Mouse (Mus musculus): ENCODE measurements around the gene Onecut1. TPM values are rescaled to one million over a fixed set of nuclear protein-coding genes. Genes with fewer than 3 reads are reported as not detected.

Gene Onecut1
- total and polyA plus RNA-seq, 3 experiments: not detected

DNA sequence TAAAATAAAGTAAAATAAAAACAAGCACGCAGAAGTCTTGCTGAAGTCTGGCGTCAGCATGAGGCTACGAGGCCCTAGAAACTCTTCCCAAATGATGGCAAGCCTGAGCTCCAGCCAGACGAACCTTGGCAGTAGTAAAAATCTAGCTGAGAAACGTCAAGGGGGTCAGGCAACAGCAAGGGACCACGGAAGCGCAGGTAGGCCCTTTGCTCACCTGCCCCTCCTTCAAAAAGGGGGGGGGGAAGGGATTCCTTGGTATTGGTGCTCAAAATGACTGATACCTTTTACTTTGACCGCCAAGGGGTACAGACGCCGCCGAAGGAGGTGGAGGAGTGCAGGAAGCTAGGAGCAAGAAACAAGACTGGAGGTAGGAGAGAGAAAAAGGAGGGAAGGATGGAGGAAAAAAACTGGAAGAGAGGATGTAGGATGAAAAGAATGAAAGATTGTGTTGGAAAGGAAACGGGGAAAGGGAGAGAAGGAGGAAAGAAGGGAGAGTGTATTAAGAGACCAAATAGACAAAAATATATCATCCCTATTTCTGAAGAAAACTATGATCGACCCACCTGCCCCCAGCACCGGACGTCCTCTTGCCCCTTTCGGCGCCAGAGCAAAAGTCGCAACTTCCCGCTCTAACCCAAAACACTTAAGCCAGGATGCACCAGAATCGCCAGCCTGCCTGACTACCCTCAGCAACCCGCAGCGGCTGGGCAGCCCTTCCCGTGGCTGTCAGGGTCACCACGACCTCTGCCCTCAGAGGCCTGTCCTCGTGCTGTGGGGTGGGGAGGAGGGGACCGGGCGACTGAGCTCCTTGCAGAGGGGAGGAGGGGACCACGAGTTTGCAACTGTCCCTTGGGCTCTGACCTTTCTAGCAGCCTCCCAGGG lies 8.3 kb upstream of the Onecut1 start:
- H3K9ac ChIP-seq (ENCODE audit: control insufficient read depth, low read depth, low read length, poor library complexity, severe bottlenecking): no peak overlapping the region
- no peak for TF ChIP-seq KAT2A (conservative IDR thresholded peaks at IDR 0.05; ENCODE audit: low read depth, low read length)
- H3K27me3 ChIP-seq (ENCODE audit: control insufficient read depth in 1 of 2, insufficient read depth in 2 of 2, low read length in 2 of 2): no peaks in the 10 kb centered on the region
- DNase-seq (ENCODE audit: low read depth, low spot score): no peak
- no peaks in the 10 kb centered on the region for H3K9me3 ChIP-seq (replicated peaks; ENCODE audit: insufficient read depth, low read length)
- no peaks in the 10 kb centered on the region for H3K4me1 ChIP-seq (ENCODE audit: control insufficient read depth in 1 of 2, insufficient read depth in 2 of 2, low read length in 2 of 2)
- no peaks in the 10 kb centered on the region for H3K36me3 ChIP-seq (ENCODE audit: control insufficient read depth in 1 of 2, insufficient read depth in 2 of 2, low read length in 2 of 2)
- H3K79me2 ChIP-seq (ENCODE audit: control insufficient read depth, insufficient read depth, low read length, poor library complexity): no peaks in the 10 kb centered on the region
- H3K27ac ChIP-seq (ENCODE audit: control insufficient read depth, low read depth, low read length): no peak overlapping the region
- H3K4me3 ChIP-seq (ENCODE audit: control insufficient read depth in 1 of 2, insufficient read depth in 1 of 2, low read depth in 2 of 2, low read length in 2 of 2): no peak overlapping the region

DNA sequence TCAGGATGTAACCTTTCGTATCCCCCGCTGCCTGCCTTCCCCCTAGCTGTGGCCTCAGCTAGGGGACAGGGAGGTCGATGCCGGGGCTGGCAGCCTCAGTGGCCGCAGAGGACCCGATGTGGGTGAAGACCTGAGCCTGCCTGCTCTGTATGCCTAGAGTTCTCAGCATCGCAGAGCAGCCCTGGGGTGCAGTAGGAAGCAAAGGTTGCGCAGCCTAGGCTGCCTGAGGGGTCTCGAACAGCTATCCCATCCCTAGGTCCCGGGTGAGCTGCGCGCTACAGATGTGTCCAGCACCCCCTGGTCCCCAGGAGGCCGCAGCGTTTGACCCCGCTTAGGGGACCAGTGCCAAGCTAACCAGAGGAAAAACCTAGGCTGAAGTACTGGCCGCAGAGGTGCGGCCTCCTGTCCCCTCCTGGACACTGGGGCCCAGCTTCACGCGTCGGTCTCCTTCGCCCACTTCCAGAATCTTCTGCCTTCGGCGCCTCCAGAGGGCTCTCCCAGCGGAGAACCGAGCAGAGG lies 7.6 kb upstream of the Onecut1 start:
- DNase-seq (ENCODE audit: low read depth, low spot score): no peak
- H3K36me3 ChIP-seq (ENCODE audit: control insufficient read depth in 1 of 2, insufficient read depth in 2 of 2, low read length in 2 of 2): no peaks in the 10 kb centered on the region
- no peak overlapping the region for H3K4me3 ChIP-seq (ENCODE audit: control insufficient read depth in 1 of 2, insufficient read depth in 1 of 2, low read depth in 2 of 2, low read length in 2 of 2)
- no peaks in the 10 kb centered on the region for H3K9me3 ChIP-seq (replicated peaks; ENCODE audit: insufficient read depth, low read length)
- no peaks in the 10 kb centered on the region for H3K27me3 ChIP-seq (ENCODE audit: control insufficient read depth in 1 of 2, insufficient read depth in 2 of 2, low read length in 2 of 2)
- no peaks in the 10 kb centered on the region for H3K4me1 ChIP-seq (ENCODE audit: control insufficient read depth in 1 of 2, insufficient read depth in 2 of 2, low read length in 2 of 2)
- no peak overlapping the region for H3K27ac ChIP-seq (ENCODE audit: control insufficient read depth, low read depth, low read length)
- H3K9ac ChIP-seq (ENCODE audit: control insufficient read depth, low read depth, low read length, poor library complexity, severe bottlenecking): no peak overlapping the region
- TF ChIP-seq RAD21 (IDR thresholded peaks at IDR 0.05; ENCODE audit: low read depth, low read length) (no peak), ZC3H11A (IDR thresholded peaks at IDR 0.05; ENCODE audit: low read depth, low read length) (no peak), ELF1 (IDR thresholded peaks at IDR 0.05; ENCODE audit: low read depth, low read length) (no peak), E2F4 (IDR thresholded peaks at IDR 0.05; ENCODE audit: borderline replicate concordance, low read depth, low read length) (no peak), MAX (IDR thresholded peaks at IDR 0.05; ENCODE audit: low read length) (no peak), MAFK (IDR thresholded peaks at IDR 0.05; ENCODE audit: borderline replicate concordance, low read depth, low read length) (no peak), JUND (IDR thresholded peaks at IDR 0.05; ENCODE audit: low read depth, low read length) (no peak), MEF2A (IDR thresholded peaks at IDR 0.05; ENCODE audit: extremely low read depth, insufficient replicate concordance, low read depth, low read length, poor library complexity, severe bottlenecking) (no peak), EP300 (IDR thresholded peaks at IDR 0.05; ENCODE audit: low read depth in 1 of 2, low read length in 2 of 2) (no peak), NELFE (IDR thresholded peaks at IDR 0.05; ENCODE audit: low read depth, low read length) (no peak), ZMIZ1 (IDR thresholded peaks at IDR 0.05; ENCODE audit: low read depth, low read length) (no peak), GATA1 (IDR thresholded peaks at IDR 0.05; ENCODE audit: low read depth, low read length) (no peak)
- no peaks in the 10 kb centered on the region for H3K79me2 ChIP-seq (ENCODE audit: control insufficient read depth, insufficient read depth, low read length, poor library complexity)

GRCm38 (mm10) chr9:74855446-74855845 lies 6.3 kb upstream of the Onecut1 start:
- Histone ChIP-seq H3K27ac (ENCODE audit: control insufficient read depth, low read depth, low read length) (no peak overlapping the region), H3K27me3 (ENCODE audit: control insufficient read depth in 1 of 2, insufficient read depth in 2 of 2, low read length in 2 of 2) (no peaks in the 10 kb centered on the region), H3K4me3 (ENCODE audit: control insufficient read depth in 1 of 2, insufficient read depth in 1 of 2, low read depth in 2 of 2, low read length in 2 of 2) (no peak overlapping the region), H3K9me3 (replicated peaks; ENCODE audit: insufficient read depth, low read length) (no peaks in the 10 kb centered on the region), H3K36me3 (ENCODE audit: control insufficient read depth in 1 of 2, insufficient read depth in 2 of 2, low read length in 2 of 2) (no peaks in the 10 kb centered on the region), H3K4me1 (ENCODE audit: control insufficient read depth in 1 of 2, insufficient read depth in 2 of 2, low read length in 2 of 2) (no peaks in the 10 kb centered on the region), H3K79me2 (ENCODE audit: control insufficient read depth, insufficient read depth, low read length, poor library complexity) (no peaks in the 10 kb centered on the region), H3K9ac (ENCODE audit: control insufficient read depth, low read depth, low read length, poor library complexity, severe bottlenecking) (no peak overlapping the region)
- TF ChIP-seq E2F4 (IDR thresholded peaks at IDR 0.05; ENCODE audit: borderline replicate concordance, low read depth, low read length) (no peak), CHD1 (IDR thresholded peaks at IDR 0.05; ENCODE audit: low read depth, low read length) (no peak), MAFK (IDR thresholded peaks at IDR 0.05; ENCODE audit: borderline replicate concordance, low read depth, low read length) (no peak), TCF12 (IDR thresholded peaks at IDR 0.05; ENCODE audit: low read depth, low read length) (no peak), ZMIZ1 (IDR thresholded peaks at IDR 0.05; ENCODE audit: low read depth, low read length) (no peak), NRF1 (IDR thresholded peaks at IDR 0.05; ENCODE audit: insufficient read depth, low read depth, low read length, poor library complexity, severe bottlenecking) (no peak), RCOR1 (IDR thresholded peaks at IDR 0.05; ENCODE audit: low read depth, low read length) (no peak), BHLHE40 (IDR thresholded peaks at IDR 0.05; ENCODE audit: borderline replicate concordance, low read depth, low read length) (no peak), POLR2A (IDR thresholded peaks at IDR 0.05; ENCODE audit: control insufficient read depth in 1 of 2, insufficient read depth in 1 of 2, low read depth in 1 of 2, low read length in 2 of 2, poor library complexity in 1 of 2) (no peak), CHD2 (IDR thresholded peaks at IDR 0.05; ENCODE audit: low read length) (no peak)
- no peak for DNase-seq (ENCODE audit: low read depth, low spot score)

Measured in MEL (cell line).